Mouse (Mus musculus) brain, embryonic 18.5 days (tissue): ENCODE measurements at regions not wholly inside any gene's neighbourhood (a gene's known extent, or its start where the extent isn't known, plus 50 kb on each side); places are given as distances from the start of the nearest gene placed in this dataset.

ENCODE experiments used
- DNase-seq: peaks from one replicate; pipeline ENCODE4 v3.0.0-alpha.2; 2012; ENCODE audit warnings: low read depth, low spot score

- peak; percentile 70 for DNase-seq
Observed at GRCm38 (mm10) chr10:7268386-7269033, 56.5 kb upstream of the Cnksr3 start.

GRCm38 (mm10) chr10:7267903-7268302 is 55.9 kb upstream of the Cnksr3 start:
- DNase-seq = no peak

GRCm38 (mm10) chr10:7267106-7267505 is 55.1 kb upstream of the Cnksr3 start:
- DNase-seq = no peak

GRCm38 (mm10) chr10:7265412-7265811 is 53.4 kb upstream of the Cnksr3 start:
- DNase-seq = no peak

GRCm38 (mm10) chr10:7264721-7265120 is 52.7 kb upstream of the Cnksr3 start:
- DNase-seq = no peak
